Mouse (Mus musculus) right cerebral cortex, postnatal 4 days (tissue): ENCODE data around the gene Khdc4.
A peak's percentile ranks its signal among the peaks of the same experiment; 100 is the strongest.

ENCODE experiments used
- DNase-seq: peaks from one replicate; pipeline ENCODE4 v3.0.0-alpha.2; 2022

Khdc4 gene

GRCm38 (mm10) chr3:88738641-88739040 is 53.0 kb downstream of the Khdc4 start:
- peak; percentile 63 for DNase-seq

- DNase-seq, result no peak
Measured at GRCm38 (mm10) chr3:88740147-88740546, 54.5 kb downstream of the Khdc4 start.

- no peak for DNase-seq
Measured at GRCm38 (mm10) chr3:88745534-88745933, 59.9 kb downstream of the Khdc4 start.

GRCm38 (mm10) chr3:88746139-88746870 is 60.7 kb downstream of the Khdc4 start:
- no peak for DNase-seq

GRCm38 (mm10) chr3:88746871-88747231 is 61.2 kb downstream of the Khdc4 start:
- DNase-seq, result no peak

- no peak for DNase-seq
Measured at GRCm38 (mm10) chr3:88754283-88754682, 68.7 kb downstream of the Khdc4 start.

- DNase-seq, result no peak
Measured at GRCm38 (mm10) chr3:88755541-88755940, 69.9 kb downstream of the Khdc4 start.

- DNase-seq, result no peak
Measured at GRCm38 (mm10) chr3:88756276-88756675, 70.7 kb downstream of the Khdc4 start.

GRCm38 (mm10) chr3:88758045-88758500 is 72.5 kb downstream of the Khdc4 start:
- DNase-seq, result peak; percentile 83

- DNase-seq, result no peak
Measured at GRCm38 (mm10) chr3:88761619-88762018, 76.0 kb downstream of the Khdc4 start.

- DNase-seq, result no peak
Measured at GRCm38 (mm10) chr3:88762401-88762831, 76.8 kb downstream of the Khdc4 start.
